Mouse (Mus musculus): ENCODE data around the gene Defb28.

Gene Defb28

GRCm38 (mm10) chr2:152498020-152498419, 20.0 kb upstream of the Defb28 start:
- no peaks in the 10 kb centered on the region for H3K9me3 ChIP-seq (ENCODE audit: low read length)

GRCm38 (mm10) chr2:152500204-152500862, 17.7 kb upstream of the Defb28 start:
- TF ChIP-seq NANOG (IDR thresholded peaks at IDR 0.05; ENCODE audit: borderline replicate concordance, low read length) = no peak
- TF ChIP-seq CTCF (conservative IDR thresholded peaks at IDR 0.05; ENCODE audit: low read length) = no peak
- TF ChIP-seq POU5F1 (IDR thresholded peaks at IDR 0.05; ENCODE audit: borderline replicate concordance, low read length) = no peak
- Histone ChIP-seq H3K9me3 (ENCODE audit: low read length) (no peaks in the 10 kb centered on the region), H3K27me3 (ENCODE audit: insufficient read depth, low read length) (no peaks in the 10 kb centered on the region), H3K36me3 (ENCODE audit: insufficient read depth, low read length) (no peaks in the 10 kb centered on the region), H3K4me1 (replicated peaks; ENCODE audit: low read depth, low read length) (0 out of 2 replicates have a peak, but pooled peaks cover 3% of the 10 kb centered on the region), H3K4me3 (replicated peaks; ENCODE audit: low read length) (no peak overlapping the region)

More at GRCm38 (mm10) chr2:152498020-152498419, 20.0 kb upstream of the Defb28 start:
- no peak for TF ChIP-seq NANOG (IDR thresholded peaks at IDR 0.05; ENCODE audit: borderline replicate concordance, low read length)
- no peak for TF ChIP-seq CTCF (conservative IDR thresholded peaks at IDR 0.05; ENCODE audit: low read length)
- TF ChIP-seq POU5F1 (IDR thresholded peaks at IDR 0.05; ENCODE audit: borderline replicate concordance, low read length) = no peak
- Histone ChIP-seq H3K4me1 (replicated peaks; ENCODE audit: low read depth, low read length) (0 out of 2 replicates have a peak, but pooled peaks cover 3% of the 10 kb centered on the region), H3K36me3 (ENCODE audit: insufficient read depth, low read length) (no peaks in the 10 kb centered on the region), H3K4me3 (replicated peaks; ENCODE audit: low read length) (no peak overlapping the region), H3K27me3 (ENCODE audit: insufficient read depth, low read length) (no peaks in the 10 kb centered on the region)

- Histone ChIP-seq H3K27me3 (ENCODE audit: insufficient read depth, low read length) (no peaks in the 10 kb centered on the region), H3K4me1 (replicated peaks; ENCODE audit: low read depth, low read length) (0 out of 2 replicates have a peak, but pooled peaks cover 1% of the 10 kb centered on the region), H3K9me3 (ENCODE audit: low read length) (no peaks in the 10 kb centered on the region), H3K36me3 (ENCODE audit: insufficient read depth, low read length) (no peaks in the 10 kb centered on the region), H3K4me3 (replicated peaks; ENCODE audit: low read length) (no peak overlapping the region)
- TF ChIP-seq NANOG (IDR thresholded peaks at IDR 0.05; ENCODE audit: borderline replicate concordance, low read length) (no peak), POU5F1 (IDR thresholded peaks at IDR 0.05; ENCODE audit: borderline replicate concordance, low read length) (no peak), CTCF (conservative IDR thresholded peaks at IDR 0.05; ENCODE audit: low read length) (peak; percentile 72)
Measured at GRCm38 (mm10) chr2:152500863-152501229, 17.2 kb upstream of the Defb28 start.

GRCm38 (mm10) chr2:152503950-152504349, 14.1 kb upstream of the Defb28 start:
- no peaks in the 10 kb centered on the region for H3K27me3 ChIP-seq (ENCODE audit: insufficient read depth, low read length)

GRCm38 (mm10) chr2:152511592-152511991, 6.5 kb upstream of the Defb28 start, which contains the start of gene Defb26:
Gene Defb26 (minus strand): TSS chr2:152511692.
- no peaks in the 10 kb centered on the region for H3K9me3 ChIP-seq (ENCODE audit: low read length)
- no peaks in the 10 kb centered on the region for H3K4me1 ChIP-seq (replicated peaks; ENCODE audit: low read depth, low read length)
- TF ChIP-seq POU5F1 (IDR thresholded peaks at IDR 0.05; ENCODE audit: borderline replicate concordance, low read length) = no peak
- TF ChIP-seq NANOG (IDR thresholded peaks at IDR 0.05; ENCODE audit: borderline replicate concordance, low read length) = no peak
- no peak for TF ChIP-seq CTCF (conservative IDR thresholded peaks at IDR 0.05; ENCODE audit: low read length)
- H3K36me3 ChIP-seq (ENCODE audit: insufficient read depth, low read length) = no peaks in the 10 kb centered on the region
- H3K27me3 ChIP-seq (ENCODE audit: insufficient read depth, low read length) = 0 out of 2 replicates have a peak, but pooled peaks cover 6% of the 10 kb centered on the region
- H3K4me3 ChIP-seq (replicated peaks; ENCODE audit: low read length) = no peak within 1 kb of the TSS

More at GRCm38 (mm10) chr2:152503950-152504349, 14.1 kb upstream of the Defb28 start:
- H3K4me3 ChIP-seq (replicated peaks; ENCODE audit: low read length) = no peak overlapping the region
- no peaks in the 10 kb centered on the region for H3K4me1 ChIP-seq (replicated peaks; ENCODE audit: low read depth, low read length)
- H3K36me3 ChIP-seq (ENCODE audit: insufficient read depth, low read length) = no peaks in the 10 kb centered on the region
- TF ChIP-seq POU5F1 (IDR thresholded peaks at IDR 0.05; ENCODE audit: borderline replicate concordance, low read length) (no peak), NANOG (IDR thresholded peaks at IDR 0.05; ENCODE audit: borderline replicate concordance, low read length) (no peak), CTCF (conservative IDR thresholded peaks at IDR 0.05; ENCODE audit: low read length) (no peak)
- no peaks in the 10 kb centered on the region for H3K9me3 ChIP-seq (ENCODE audit: low read length)

GRCm38 (mm10) chr2:152516084-152516483, 2.0 kb upstream of the Defb28 start:
- H3K4me3 ChIP-seq (replicated peaks; ENCODE audit: low read length) = no peak overlapping the region
- no peaks in the 10 kb centered on the region for H3K36me3 ChIP-seq (ENCODE audit: insufficient read depth, low read length)
- H3K27me3 ChIP-seq (ENCODE audit: insufficient read depth, low read length) = 0 out of 2 replicates have a peak, but pooled peaks cover 9% of the 10 kb centered on the region
- no peaks in the 10 kb centered on the region for H3K4me1 ChIP-seq (replicated peaks; ENCODE audit: low read depth, low read length)
- TF ChIP-seq CTCF (conservative IDR thresholded peaks at IDR 0.05; ENCODE audit: low read length) (no peak), POU5F1 (IDR thresholded peaks at IDR 0.05; ENCODE audit: borderline replicate concordance, low read length) (no peak), NANOG (IDR thresholded peaks at IDR 0.05; ENCODE audit: borderline replicate concordance, low read length) (no peak)
- no peaks in the 10 kb centered on the region for H3K9me3 ChIP-seq (ENCODE audit: low read length)

GRCm38 (mm10) chr2:152539944-152540710, 22.1 kb downstream of the Defb28 start, which contains the start of gene Defb29:
Gene Defb29 (minus strand): TSS chr2:152540098.
- H3K27me3 ChIP-seq (ENCODE audit: insufficient read depth, low read length) = no peaks in the 10 kb centered on the region
- no peaks in the 10 kb centered on the region for H3K36me3 ChIP-seq (ENCODE audit: insufficient read depth, low read length)
- no peak for TF ChIP-seq NANOG (IDR thresholded peaks at IDR 0.05; ENCODE audit: borderline replicate concordance, low read length)
- peak; percentile 84 for TF ChIP-seq CTCF (conservative IDR thresholded peaks at IDR 0.05; ENCODE audit: low read length)
- TF ChIP-seq POU5F1 (IDR thresholded peaks at IDR 0.05; ENCODE audit: borderline replicate concordance, low read length) = no peak
- H3K9me3 ChIP-seq (ENCODE audit: low read length) = peaks cover 4% of the 10 kb centered on the region
- peaks cover 18% of the 10 kb centered on the region for H3K4me1 ChIP-seq (replicated peaks; ENCODE audit: low read depth, low read length)
- H3K4me3 ChIP-seq (replicated peaks; ENCODE audit: low read length) = no peak within 1 kb of the TSS

- Histone ChIP-seq H3K36me3 (ENCODE audit: insufficient read depth, low read length) (no peaks in the 10 kb centered on the region), H3K4me1 (replicated peaks; ENCODE audit: low read depth, low read length) (peaks cover 18% of the 10 kb centered on the region), H3K4me3 (replicated peaks; ENCODE audit: low read length) (no peak overlapping the region), H3K27me3 (ENCODE audit: insufficient read depth, low read length) (no peaks in the 10 kb centered on the region), H3K9me3 (ENCODE audit: low read length) (peaks cover 4% of the 10 kb centered on the region)
- TF ChIP-seq NANOG (IDR thresholded peaks at IDR 0.05; ENCODE audit: borderline replicate concordance, low read length) (no peak), POU5F1 (IDR thresholded peaks at IDR 0.05; ENCODE audit: borderline replicate concordance, low read length) (no peak), CTCF (conservative IDR thresholded peaks at IDR 0.05; ENCODE audit: low read length) (no peak)
Measured at GRCm38 (mm10) chr2:152541979-152542378, 23.9 kb downstream of the Defb28 start.
